Mouse (Mus musculus) embryonic facial prominence, embryonic 14.5 days (tissue): ENCODE measurements around the gene Dzank1. TPM values are rescaled to one million over a fixed set of nuclear protein-coding genes. Genes with fewer than 3 reads are reported as not detected.

Experiments used
- ATAC-seq: fragments of 200-750 bp; cut with Nextera tagmentation; 2 replicates; pipeline ENCODE4 v1.8.0; 2017; ENCODE audit warnings: low read depth, moderate number of reproducible peaks, moderate TSS enrichment
- DNase-seq: peaks from one replicate; pipeline ENCODE4 v3.0.0-alpha.2; 2015; ENCODE audit warnings: low spot score
- H3K27ac ChIP-seq: fragments of 300-500 bp; sonication (generic); replicated peaks from 2 replicates; pipeline ENCODE4 v1.5.1; 2014; ENCODE audit warnings: low read depth, mild to moderate bottlenecking, low read length, moderate library complexity
- H3K27me3 ChIP-seq: fragments of 300-500 bp; sonication (generic); replicated peaks from 2 replicates; pipeline ENCODE4 v1.6.1; 2014; ENCODE audit warnings: low read length; ENCODE audit not compliant: control insufficient read depth, insufficient read depth
- H3K36me3 ChIP-seq: fragments of 300-500 bp; sonication (generic); 2 replicates; pipeline ENCODE4 v1.6.1; 2014; ENCODE audit warnings: low read length, mixed read lengths; ENCODE audit not compliant: control insufficient read depth, insufficient read depth
- H3K4me1 ChIP-seq: fragments of 300-500 bp; sonication (generic); 2 replicates; pipeline ENCODE4 v1.6.1; 2014; ENCODE audit warnings: antibody characterized with exemption, low read length; ENCODE audit not compliant: control insufficient read depth, insufficient read depth
- H3K4me2 ChIP-seq: fragments of 300-500 bp; sonication (generic); 2 replicates; pipeline ENCODE4 v1.6.1; 2014; ENCODE audit warnings: low read depth, mild to moderate bottlenecking, low read length, moderate library complexity, mixed read lengths
- H3K4me3 ChIP-seq: fragments of 300-500 bp; sonication (generic); 2 replicates; pipeline ENCODE4 v1.5.1; 2014; ENCODE audit warnings: low read depth, mild to moderate bottlenecking, low read length
- H3K9ac ChIP-seq: fragments of 300-500 bp; sonication (generic); 2 replicates; pipeline ENCODE4 v1.6.1; 2014; ENCODE audit warnings: low read depth, mild to moderate bottlenecking, low read length, moderate library complexity, mixed read lengths
- H3K9me3 ChIP-seq: fragments of 300-500 bp; sonication (generic); 2 replicates; pipeline ENCODE4 v1.6.1; 2016; ENCODE audit warnings: low read length; ENCODE audit not compliant: control insufficient read depth
- WGBS: fragments of 180-500 bp; shearing (Covaris S2); extraction: QIAGEN DNeasy Blood & Tissue Kit; methylation state at CpG from one replicate; pipeline ENCODE4 v1.1.7; 2014; 5-methylcytosine and 5-hydroxymethylcytosine counted together
- polyA plus RNA-seq: library from polyadenylated mRNA; unstranded; fragments of >200 nt; fragmentation: Nextera tagmentation; extraction: Ambion mirVana; gene quantifications from 2 replicates; pipeline ENCODE4 v1.2.1, GENCODE M21; 2014

Dzank1 gene
- polyA plus RNA-seq, 1 experiment from 2014 or later: 2.6 TPM

GRCm38 (mm10) chr2:144438424-144438823 lies 88.8 kb downstream of the Dzank1 start:
- H3K27me3 ChIP-seq: no peaks in the 10 kb centered on the region
- no peak for DNase-seq
- no peaks in the 10 kb centered on the region for H3K9me3 ChIP-seq
- 60% methylated on average over 4 of the region's 4 CpGs for WGBS
- H3K4me2 ChIP-seq: no peak overlapping the region
- no peaks in the 10 kb centered on the region for H3K36me3 ChIP-seq
- H3K9ac ChIP-seq: no peak overlapping the region
- H3K4me1 ChIP-seq: 0 out of 2 replicates have a peak, but pooled peaks cover 3% of the 10 kb centered on the region
- H3K27ac ChIP-seq: no peak overlapping the region
- H3K4me3 ChIP-seq: no peak overlapping the region
- no peak for ATAC-seq

GRCm38 (mm10) chr2:144435679-144436078 lies 91.5 kb downstream of the Dzank1 start:
- Histone ChIP-seq H3K4me2 (no peak overlapping the region), H3K9me3 (no peaks in the 10 kb centered on the region), H3K27me3 (no peaks in the 10 kb centered on the region), H3K9ac (no peak overlapping the region), H3K4me1 (no peaks in the 10 kb centered on the region; the same call in 1 of the 2 replicates), H3K4me3 (no peak overlapping the region), H3K36me3 (no peaks in the 10 kb centered on the region), H3K27ac (no peak overlapping the region)
- DNase-seq: peak; percentile 47
- no peak for ATAC-seq
- 45% methylated on average over 10 of the region's 10 CpGs for WGBS

DNA sequence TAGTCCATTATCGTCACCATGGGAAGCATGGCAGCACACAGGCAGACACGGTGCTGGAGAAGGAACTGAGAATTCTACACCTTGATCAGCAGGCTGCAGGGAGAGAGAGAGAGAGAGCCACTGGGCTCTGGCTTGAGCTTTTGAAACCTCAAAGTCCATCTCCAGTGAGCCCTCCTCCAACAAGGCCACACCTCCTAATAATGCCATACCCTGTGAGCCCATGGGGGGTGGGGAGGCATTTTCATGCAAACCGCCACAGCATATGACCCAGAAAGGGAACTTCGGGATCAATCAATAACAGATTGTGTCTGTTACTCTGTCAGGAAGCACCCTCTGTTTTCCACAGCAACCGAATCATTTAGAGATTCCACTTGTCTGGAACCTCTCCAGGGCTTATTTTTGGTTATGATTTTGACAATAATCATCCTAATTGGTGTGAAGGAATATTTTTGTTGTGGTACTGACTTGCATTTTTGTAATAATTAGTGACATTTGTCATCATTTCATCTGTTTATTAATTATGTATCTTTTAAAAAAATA lies 95.9 kb downstream of the Dzank1 start:
- DNase-seq: no peak
- no peak overlapping the region for H3K9ac ChIP-seq
- no peaks in the 10 kb centered on the region for H3K36me3 ChIP-seq
- ATAC-seq: no peak
- H3K27ac ChIP-seq: no peak overlapping the region
- no peak overlapping the region for H3K4me3 ChIP-seq
- no peaks in the 10 kb centered on the region for H3K9me3 ChIP-seq
- no peak overlapping the region for H3K4me2 ChIP-seq
- H3K27me3 ChIP-seq: no peaks in the 10 kb centered on the region
- H3K4me1 ChIP-seq: no peaks in the 10 kb centered on the region; the same call in 1 of the 2 replicates
- WGBS: 53% methylated on average over 5 of the region's 5 CpGs

DNA sequence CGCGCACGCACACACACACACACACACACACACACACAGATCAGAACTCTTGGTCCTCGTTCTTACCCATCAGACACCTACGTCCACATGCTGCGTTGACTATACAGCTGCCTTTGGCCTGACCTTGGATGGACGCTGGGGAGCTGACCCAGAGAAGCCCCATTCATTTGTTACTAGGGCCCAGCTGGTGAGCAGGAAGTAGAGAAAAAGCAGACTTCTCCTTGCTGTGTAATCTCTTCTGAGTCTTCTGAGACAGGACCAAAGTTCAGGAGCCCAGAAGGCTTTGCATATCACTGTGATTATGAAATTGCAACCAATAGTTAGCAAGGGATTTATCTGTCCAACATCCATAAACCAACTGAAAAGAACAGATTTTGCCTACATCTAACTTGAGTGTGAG lies 98.0 kb downstream of the Dzank1 start:
- Histone ChIP-seq H3K9ac (no peak overlapping the region), H3K4me3 (no peak overlapping the region), H3K4me1 (no peaks in the 10 kb centered on the region; the same call in 1 of the 2 replicates), H3K36me3 (no peaks in the 10 kb centered on the region), H3K9me3 (no peaks in the 10 kb centered on the region), H3K27ac (no peak overlapping the region), H3K4me2 (no peak overlapping the region), H3K27me3 (no peaks in the 10 kb centered on the region)
- ATAC-seq (0 out of 2 replicates have a peak, but pooled peaks have one; percentile 18), DNase-seq (no peak)
- WGBS: 75% methylated on average over 7 of the region's 7 CpGs

- Histone ChIP-seq H3K9me3 (no peaks in the 10 kb centered on the region), H3K9ac (no peak overlapping the region), H3K27ac (no peak overlapping the region), H3K4me2 (no peak overlapping the region), H3K4me1 (no peaks in the 10 kb centered on the region; the same call in 1 of the 2 replicates), H3K36me3 (no peaks in the 10 kb centered on the region), H3K4me3 (no peak overlapping the region), H3K27me3 (no peaks in the 10 kb centered on the region)
- 80% methylated on average over 8 of the region's 8 CpGs for WGBS
- ATAC-seq (no peak), DNase-seq (no peak)
Measured at GRCm38 (mm10) chr2:144428659-144429058, 98.6 kb downstream of the Dzank1 start.

DNA sequence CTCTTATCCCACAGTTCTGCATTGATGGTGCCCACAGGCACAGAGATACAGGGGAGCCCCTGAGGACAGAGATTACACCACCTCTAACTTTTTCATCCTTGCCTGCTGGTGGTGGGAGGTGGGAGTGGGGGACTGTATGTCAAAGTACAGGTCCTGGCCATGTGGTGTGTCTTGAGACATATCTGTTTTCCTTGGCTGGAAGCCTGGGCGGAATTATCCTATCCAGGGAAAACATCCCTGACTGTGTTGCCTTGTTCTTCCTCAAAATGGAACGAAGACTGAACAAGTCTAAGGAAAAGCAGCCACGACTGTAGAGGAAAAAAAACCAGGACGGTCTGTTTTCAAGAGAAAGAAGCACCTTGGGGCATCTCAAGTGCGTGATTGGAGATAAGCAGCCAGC lies 99.4 kb downstream of the Dzank1 start:
- Histone ChIP-seq H3K9ac (no peak overlapping the region), H3K9me3 (no peaks in the 10 kb centered on the region), H3K4me1 (no peaks in the 10 kb centered on the region; the same call in 1 of the 2 replicates), H3K4me2 (no peak overlapping the region), H3K36me3 (no peaks in the 10 kb centered on the region), H3K27me3 (no peaks in the 10 kb centered on the region), H3K27ac (no peak overlapping the region), H3K4me3 (no peak overlapping the region)
- ATAC-seq: no peak
- 64% methylated on average over 5 of the region's 5 CpGs for WGBS
- DNase-seq: peak; percentile 36

DNA sequence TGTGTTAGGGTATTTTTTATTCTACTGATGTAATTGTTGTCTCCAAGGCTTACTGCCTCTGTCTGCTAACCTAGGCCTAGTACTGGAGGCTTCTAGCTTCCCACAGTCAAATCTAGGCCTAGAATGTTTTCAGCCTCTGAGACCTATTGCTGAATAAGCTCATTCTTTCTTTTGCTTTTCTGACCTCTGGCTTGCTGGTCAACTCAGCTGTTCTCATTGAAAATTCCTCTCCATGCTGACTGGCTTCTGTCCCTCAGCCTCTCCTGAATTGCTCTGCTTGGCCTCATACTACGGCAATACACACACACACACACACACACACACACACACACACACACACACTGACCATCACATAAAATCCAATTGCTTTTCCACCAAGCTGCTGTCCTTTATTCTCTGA lies 101.5 kb downstream of the Dzank1 start:
- H3K27me3 ChIP-seq: no peaks in the 10 kb centered on the region
- ATAC-seq (no peak), DNase-seq (no peak)
- no peaks in the 10 kb centered on the region for H3K36me3 ChIP-seq
- H3K4me3 ChIP-seq: no peak overlapping the region
- H3K27ac ChIP-seq: no peak overlapping the region
- H3K9ac ChIP-seq: no peak overlapping the region
- H3K9me3 ChIP-seq: no peaks in the 10 kb centered on the region
- H3K4me2 ChIP-seq: no peak overlapping the region
- 57% methylated on average over 1 of the region's 1 CpGs for WGBS
- no peaks in the 10 kb centered on the region for H3K4me1 ChIP-seq

DNA sequence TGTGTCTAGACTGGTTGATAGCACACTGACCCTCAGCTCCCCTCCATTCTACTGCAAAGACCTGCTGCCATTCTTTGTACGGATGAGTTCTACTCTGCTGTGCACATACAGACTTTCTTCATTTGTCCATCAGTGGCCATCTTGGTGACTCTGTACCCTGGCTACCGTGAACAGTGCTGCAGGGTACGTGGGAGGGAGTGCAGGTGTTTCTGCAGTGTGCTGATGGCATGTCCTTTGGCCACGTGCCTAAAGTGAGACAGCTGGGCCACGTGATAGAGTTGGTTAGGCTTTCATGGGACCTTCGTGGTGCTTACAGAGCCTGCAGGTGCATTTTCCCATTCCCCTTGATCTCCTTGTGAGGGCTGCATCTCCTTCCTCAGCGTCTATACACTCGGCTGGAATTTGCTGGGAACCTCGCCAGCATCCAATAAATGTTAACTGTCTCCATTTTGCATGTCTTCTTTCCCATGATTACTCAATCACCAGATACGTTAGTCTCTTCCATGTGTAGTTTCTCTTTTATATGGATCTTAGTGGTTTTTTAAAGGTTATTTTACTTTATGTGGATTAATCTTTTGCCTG lies 105.0 kb downstream of the Dzank1 start:
- no peak for ATAC-seq
- H3K4me3 ChIP-seq: no peak overlapping the region
- no peaks in the 10 kb centered on the region for H3K36me3 ChIP-seq
- no peak overlapping the region for H3K27ac ChIP-seq
- no peak overlapping the region for H3K9ac ChIP-seq
- no peaks in the 10 kb centered on the region for H3K4me1 ChIP-seq
- no peak overlapping the region for H3K4me2 ChIP-seq
- no peaks in the 10 kb centered on the region for H3K27me3 ChIP-seq
- no peaks in the 10 kb centered on the region for H3K9me3 ChIP-seq
- WGBS: 75% methylated on average over 10 of the region's 10 CpGs
- peak; percentile 68 for DNase-seq
